Mouse (Mus musculus): ENCODE results near the gene Tle2. TPM values are rescaled to one million over a fixed set of nuclear protein-coding genes. Genes with fewer than 3 reads are reported as not detected.

Gene Tle2
- polyA plus RNA-seq, 1 experiment from 2014 or later: 54.8 TPM

DNA sequence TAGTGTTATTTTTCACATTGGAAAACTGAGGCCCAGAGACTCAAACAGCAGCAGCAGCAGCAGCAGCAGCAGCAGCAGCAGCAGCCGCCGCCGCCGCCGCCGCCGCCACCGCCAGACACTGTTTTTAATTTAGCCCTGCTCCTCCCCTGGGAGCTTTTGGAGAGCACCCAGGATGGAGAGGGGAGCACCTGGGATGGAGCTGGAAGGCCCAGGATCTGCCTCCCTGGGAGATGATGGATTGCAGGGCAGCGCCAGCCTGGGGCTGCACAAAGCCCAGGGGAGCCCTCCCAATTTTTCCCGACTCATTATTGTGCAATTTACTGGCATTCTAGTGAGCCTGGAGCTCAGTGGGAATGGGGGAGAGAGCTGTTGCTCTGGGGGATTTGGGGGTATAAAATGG lies 22.2 kb downstream of the Tle2 start:
- H3K27me3 ChIP-seq (ENCODE audit: control insufficient read depth, insufficient read depth, low read depth, low read length): peaks cover 30% of the 10 kb centered on the region
- peak overlapping the region; percentile 47; the same call in 1 of the 2 replicates for H3K27ac ChIP-seq (ENCODE audit: low read length)
- H3K9me3 ChIP-seq (replicated peaks; ENCODE audit: control insufficient read depth, low read length, poor library complexity, severe bottlenecking): no peaks in the 10 kb centered on the region
- H3K4me3 ChIP-seq (ENCODE audit: low read depth, low read length): no peak overlapping the region
- H3K4me1 ChIP-seq (ENCODE audit: control insufficient read depth, insufficient read depth, low read length): peaks cover 31% of the 10 kb centered on the region
- H3K4me2 ChIP-seq (ENCODE audit: low read length): peak overlapping the region; percentile 41
- H3K9ac ChIP-seq (ENCODE audit: low read depth, low read length): peak overlapping the region; percentile 50
- no peak for ATAC-seq
- no peaks in the 10 kb centered on the region for H3K36me3 ChIP-seq (ENCODE audit: control insufficient read depth, insufficient read depth, low read length)
- under 1% methylated on average over 10 of the region's 10 CpGs for WGBS

DNA sequence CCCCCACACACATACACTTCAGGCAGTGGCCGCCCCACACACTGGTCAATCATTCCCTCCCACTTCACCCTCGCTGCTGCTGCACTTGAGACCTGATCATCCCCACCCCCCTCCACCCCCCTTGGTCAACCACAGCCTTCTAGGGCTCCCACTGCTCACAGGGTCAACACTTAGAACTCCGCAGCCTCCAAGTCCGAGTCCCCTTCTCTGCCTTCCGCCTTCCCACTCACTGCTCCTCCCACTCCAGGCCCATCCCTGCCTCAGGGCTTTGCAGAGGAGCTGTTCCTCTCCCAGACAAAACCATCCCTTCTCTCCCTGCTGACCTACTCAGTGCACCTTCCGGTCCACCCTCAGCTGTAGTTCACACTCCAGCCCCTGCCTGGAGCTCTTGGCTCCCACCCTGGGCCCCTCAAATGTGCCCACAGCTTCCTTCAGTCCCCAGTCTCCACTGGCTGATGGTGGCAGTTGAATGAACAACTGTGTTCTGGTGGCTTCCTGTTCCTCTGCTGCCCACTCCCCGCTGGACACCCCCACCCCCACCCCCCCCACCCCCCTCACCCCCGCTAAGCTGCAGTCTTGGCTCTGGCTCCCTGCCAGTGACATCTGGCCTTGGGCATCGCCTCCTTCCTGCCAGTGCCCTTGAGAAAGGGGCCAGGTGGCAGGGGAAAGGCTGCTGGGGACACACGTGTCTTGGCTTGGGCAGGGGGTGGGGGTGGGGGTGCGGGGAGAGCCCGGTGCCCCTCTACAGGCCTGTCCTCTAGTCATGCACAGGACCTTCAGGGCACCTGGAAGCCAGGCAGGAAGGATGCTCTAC lies 23.0 kb downstream of the Tle2 start:
- no peaks in the 10 kb centered on the region for H3K36me3 ChIP-seq (ENCODE audit: control insufficient read depth, insufficient read depth, low read length)
- no peak overlapping the region for H3K4me3 ChIP-seq (ENCODE audit: low read depth, low read length)
- peak overlapping the region; percentile 41; the same call in 1 of the 2 replicates for H3K4me2 ChIP-seq (ENCODE audit: low read length)
- H3K9me3 ChIP-seq (replicated peaks; ENCODE audit: control insufficient read depth, low read length, poor library complexity, severe bottlenecking): no peaks in the 10 kb centered on the region
- H3K9ac ChIP-seq (ENCODE audit: low read depth, low read length): peak overlapping the region; percentile 50; the same call in 1 of the 2 replicates
- peaks cover 33% of the 10 kb centered on the region for H3K4me1 ChIP-seq (ENCODE audit: control insufficient read depth, insufficient read depth, low read length)
- 2% methylated on average over 11 of the region's 12 CpGs for WGBS
- peak overlapping the region; percentile 58; the same call in 1 of the 2 replicates for H3K27ac ChIP-seq (ENCODE audit: low read length)
- peaks cover 30% of the 10 kb centered on the region for H3K27me3 ChIP-seq (ENCODE audit: control insufficient read depth, insufficient read depth, low read depth, low read length)
- ATAC-seq: no peak

DNA sequence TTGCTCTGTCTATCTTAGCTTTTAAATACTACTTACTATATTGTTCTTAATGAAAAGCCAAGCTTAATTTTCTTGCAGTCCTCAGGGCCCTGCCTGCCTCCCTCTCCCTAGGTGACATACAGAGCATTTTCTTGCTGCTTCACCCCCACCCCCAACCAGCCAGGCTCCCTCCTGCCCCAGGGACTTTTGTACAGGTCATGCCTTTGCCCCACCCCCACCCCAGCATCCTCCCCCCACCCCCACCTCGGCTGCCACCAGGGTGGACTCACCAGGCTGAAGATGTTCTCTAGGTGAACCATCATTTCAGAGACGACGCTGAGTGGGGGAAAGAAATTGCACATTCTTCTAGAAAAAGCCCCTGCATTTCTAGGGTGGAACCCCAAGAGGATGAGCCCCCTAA lies 24.0 kb downstream of the Tle2 start:
- Histone ChIP-seq H3K4me2 (ENCODE audit: low read length) (no peak overlapping the region), H3K4me3 (ENCODE audit: low read depth, low read length) (no peak overlapping the region), H3K36me3 (ENCODE audit: control insufficient read depth, insufficient read depth, low read length) (no peaks in the 10 kb centered on the region), H3K4me1 (ENCODE audit: control insufficient read depth, insufficient read depth, low read length) (peaks cover 39% of the 10 kb centered on the region), H3K9ac (ENCODE audit: low read depth, low read length) (no peak overlapping the region), H3K9me3 (replicated peaks; ENCODE audit: control insufficient read depth, low read length, poor library complexity, severe bottlenecking) (no peaks in the 10 kb centered on the region), H3K27me3 (ENCODE audit: control insufficient read depth, insufficient read depth, low read depth, low read length) (peaks cover 24% of the 10 kb centered on the region), H3K27ac (ENCODE audit: low read length) (no peak overlapping the region)
- WGBS: 49% methylated on average over 3 of the region's 3 CpGs
- ATAC-seq: no peak

DNA sequence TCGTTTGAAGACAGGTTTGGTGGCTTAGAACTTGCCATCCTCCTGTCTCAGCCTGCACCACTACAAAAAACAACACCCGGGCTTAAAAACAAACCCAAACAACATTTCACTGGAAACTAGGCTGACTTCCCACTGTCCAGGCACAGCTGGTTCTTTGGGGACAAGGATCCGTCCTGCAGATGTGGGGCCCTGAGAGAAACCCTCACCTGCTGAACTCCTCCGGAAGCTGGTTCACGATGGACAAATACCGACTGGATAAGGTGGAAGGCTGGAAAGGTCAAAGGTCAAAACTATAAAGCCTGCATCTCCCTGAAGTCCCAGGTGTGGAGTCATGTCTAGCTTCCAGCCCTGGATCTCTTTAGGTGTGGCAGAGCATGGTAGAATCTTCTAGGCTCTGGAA lies 24.5 kb downstream of the Tle2 start:
- Histone ChIP-seq H3K27ac (ENCODE audit: low read length) (no peak overlapping the region), H3K4me2 (ENCODE audit: low read length) (no peak overlapping the region), H3K4me1 (ENCODE audit: control insufficient read depth, insufficient read depth, low read length) (peaks cover 39% of the 10 kb centered on the region), H3K36me3 (ENCODE audit: control insufficient read depth, insufficient read depth, low read length) (no peaks in the 10 kb centered on the region), H3K27me3 (ENCODE audit: control insufficient read depth, insufficient read depth, low read depth, low read length) (peaks cover 21% of the 10 kb centered on the region), H3K9me3 (replicated peaks; ENCODE audit: control insufficient read depth, low read length, poor library complexity, severe bottlenecking) (no peaks in the 10 kb centered on the region), H3K4me3 (ENCODE audit: low read depth, low read length) (no peak overlapping the region), H3K9ac (ENCODE audit: low read depth, low read length) (no peak overlapping the region)
- WGBS: 63% methylated on average over 6 of the region's 6 CpGs
- no peak for ATAC-seq

DNA sequence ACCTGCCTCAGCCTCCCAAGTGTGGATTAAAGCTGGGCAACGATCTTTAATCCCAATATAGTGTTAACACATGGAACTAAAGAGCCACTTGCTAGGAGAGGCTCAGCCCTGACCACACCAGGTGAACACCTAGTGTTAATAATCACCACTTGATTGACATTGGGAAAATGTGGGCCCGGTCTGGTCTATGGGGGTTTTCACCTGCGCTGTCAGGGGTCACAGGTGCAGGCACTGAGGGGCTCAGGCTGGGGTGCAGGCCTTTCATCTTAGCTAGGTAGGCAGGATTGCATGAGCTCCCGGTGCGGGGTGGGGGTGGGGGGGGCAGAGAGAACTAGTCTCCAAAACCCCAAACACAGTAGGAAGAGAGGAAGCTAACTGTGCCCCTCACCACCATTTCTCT lies 25.3 kb downstream of the Tle2 start:
- Histone ChIP-seq H3K4me1 (ENCODE audit: control insufficient read depth, insufficient read depth, low read length) (peaks cover 39% of the 10 kb centered on the region), H3K4me3 (ENCODE audit: low read depth, low read length) (no peak overlapping the region), H3K4me2 (ENCODE audit: low read length) (no peak overlapping the region), H3K27ac (ENCODE audit: low read length) (no peak overlapping the region), H3K9me3 (replicated peaks; ENCODE audit: control insufficient read depth, low read length, poor library complexity, severe bottlenecking) (no peaks in the 10 kb centered on the region), H3K27me3 (ENCODE audit: control insufficient read depth, insufficient read depth, low read depth, low read length) (peaks cover 14% of the 10 kb centered on the region), H3K9ac (ENCODE audit: low read depth, low read length) (no peak overlapping the region), H3K36me3 (ENCODE audit: control insufficient read depth, insufficient read depth, low read length) (no peaks in the 10 kb centered on the region)
- WGBS: 86% methylated on average over 5 of the region's 5 CpGs
- no peak for ATAC-seq

DNA sequence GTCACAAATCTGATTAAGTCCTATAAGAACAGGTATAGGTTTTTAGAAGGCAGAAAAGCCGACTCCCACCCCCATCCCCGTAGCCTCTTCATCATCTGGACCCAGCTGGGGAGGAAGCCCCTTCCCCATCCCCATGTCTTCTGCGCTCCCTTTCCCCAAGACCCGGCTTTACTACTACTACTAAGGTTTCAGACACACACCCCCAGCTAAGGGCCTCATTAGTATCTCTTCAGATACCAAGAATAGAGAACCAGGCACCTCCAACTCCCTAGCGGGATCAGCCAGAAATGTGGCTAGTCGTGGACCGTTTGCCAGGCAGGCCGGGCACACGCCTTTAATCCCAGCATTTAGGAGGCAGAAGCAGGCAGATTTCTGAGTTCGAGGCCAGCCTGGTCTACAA lies 25.7 kb downstream of the Tle2 start:
- Histone ChIP-seq H3K4me3 (ENCODE audit: low read depth, low read length) (no peak overlapping the region), H3K9ac (ENCODE audit: low read depth, low read length) (no peak overlapping the region), H3K36me3 (ENCODE audit: control insufficient read depth, insufficient read depth, low read length) (no peaks in the 10 kb centered on the region), H3K4me1 (ENCODE audit: control insufficient read depth, insufficient read depth, low read length) (peaks cover 40% of the 10 kb centered on the region), H3K27ac (ENCODE audit: low read length) (no peak overlapping the region), H3K4me2 (ENCODE audit: low read length) (no peak overlapping the region), H3K27me3 (ENCODE audit: control insufficient read depth, insufficient read depth, low read depth, low read length) (peaks cover 9% of the 10 kb centered on the region; the same call in 1 of the 2 replicates), H3K9me3 (replicated peaks; ENCODE audit: control insufficient read depth, low read length, poor library complexity, severe bottlenecking) (no peaks in the 10 kb centered on the region)
- no peak for ATAC-seq
- 52% methylated on average over 10 of the region's 10 CpGs for WGBS

DNA sequence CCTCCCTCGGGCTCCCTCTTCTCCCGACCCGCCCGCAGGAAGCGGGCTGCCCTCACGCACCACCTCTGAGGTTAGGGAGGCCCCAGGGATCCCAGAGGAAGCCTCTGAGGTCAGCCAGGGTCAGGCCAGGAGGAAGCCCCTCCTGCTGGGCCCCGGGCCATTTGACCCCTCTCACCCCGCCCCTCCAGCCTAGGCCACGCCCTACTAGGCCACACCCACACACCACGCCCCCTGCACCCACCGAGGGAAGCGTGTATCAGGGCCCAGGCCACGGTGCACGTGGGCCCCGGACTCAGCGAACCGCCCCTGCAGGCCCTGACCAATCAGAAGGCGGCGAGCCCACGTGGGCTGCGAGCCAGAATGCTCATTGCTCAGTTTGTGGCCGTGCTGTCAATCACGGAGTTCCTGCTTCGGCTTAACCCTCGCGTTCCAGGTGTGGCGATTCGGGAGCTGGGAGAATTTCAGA lies 26.4 kb downstream of the Tle2 start, which contains the start of gene Tle6:
Gene Tle6 (minus strand): TSS at position 336 of the 466 bp plus-strand sequence.
- Histone ChIP-seq H3K9me3 (replicated peaks; ENCODE audit: control insufficient read depth, low read length, poor library complexity, severe bottlenecking) (no peaks in the 10 kb centered on the region), H3K36me3 (ENCODE audit: control insufficient read depth, insufficient read depth, low read length) (no peaks in the 10 kb centered on the region), H3K9ac (ENCODE audit: low read depth, low read length) (peak within 1 kb of the TSS; percentile 38; the same call in 1 of the 2 replicates), H3K27ac (ENCODE audit: low read length) (no peak within 1 kb of the TSS), H3K4me3 (ENCODE audit: low read depth, low read length) (peak within 1 kb of the TSS; percentile 27), H3K4me1 (ENCODE audit: control insufficient read depth, insufficient read depth, low read length) (peaks cover 34% of the 10 kb centered on the region), H3K27me3 (ENCODE audit: control insufficient read depth, insufficient read depth, low read depth, low read length) (peaks cover 7% of the 10 kb centered on the region; the same call in 1 of the 2 replicates), H3K4me2 (ENCODE audit: low read length) (peak within 1 kb of the TSS; percentile 72)
- ATAC-seq: peak; percentile 69
- WGBS: under 1% methylated on average over 28 of the region's 28 CpGs

DNA sequence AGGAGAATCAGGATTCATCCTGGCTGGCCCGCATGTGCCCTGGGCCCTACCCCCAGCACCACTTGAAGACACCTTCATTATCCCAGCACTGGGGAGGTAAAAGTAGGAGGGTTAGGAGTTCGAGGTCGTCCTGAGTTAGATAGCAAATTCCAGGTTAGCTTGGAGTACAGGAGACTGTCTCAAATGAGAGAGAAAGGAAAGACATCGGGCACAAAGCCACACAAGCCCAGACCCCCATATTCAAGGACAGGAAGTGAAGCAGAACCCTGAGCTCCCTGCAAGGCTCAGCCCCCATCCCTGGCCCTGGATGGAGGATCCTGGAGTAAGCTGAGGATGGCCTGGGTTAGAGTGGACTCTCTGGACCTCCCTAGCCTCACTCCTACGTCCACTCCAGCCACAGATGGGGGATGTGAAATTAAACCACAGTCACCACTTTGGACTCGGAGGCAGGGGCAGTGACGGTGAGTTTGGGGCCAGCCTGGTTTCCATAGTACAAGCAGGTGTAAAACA lies 27.1 kb downstream of the Tle2 start:
- no peak overlapping the region for H3K4me3 ChIP-seq (ENCODE audit: low read depth, low read length)
- WGBS: 10% methylated on average over 7 of the region's 7 CpGs

DNA sequence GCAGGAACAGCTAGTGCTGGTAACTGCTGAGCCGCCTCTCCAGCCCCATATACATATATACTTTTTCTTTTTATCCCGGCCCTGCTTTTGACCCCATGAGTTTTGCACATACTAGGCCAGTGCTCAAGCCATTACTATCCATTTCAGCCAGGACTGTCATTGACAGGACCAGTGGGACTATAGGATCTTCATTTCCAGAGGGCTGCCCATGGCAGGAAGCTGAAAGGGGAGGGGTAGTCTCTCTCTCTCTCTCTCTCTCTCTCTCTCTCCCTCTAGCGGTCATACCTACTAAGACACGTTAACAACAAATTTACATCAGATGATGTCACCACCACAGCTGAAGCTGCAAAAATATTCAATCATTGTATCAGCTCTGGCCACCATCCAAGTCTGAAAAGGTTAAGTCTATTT lies 28.4 kb downstream of the Tle2 start:
- H3K27ac ChIP-seq (ENCODE audit: low read length): no peak overlapping the region; the same call in 1 of the 2 replicates

More for the DNA sequence above, 27.1 kb downstream of the Tle2 start:
- Histone ChIP-seq H3K9ac (ENCODE audit: low read depth, low read length) (no peak overlapping the region), H3K27ac (ENCODE audit: low read length) (no peak overlapping the region), H3K4me1 (ENCODE audit: control insufficient read depth, insufficient read depth, low read length) (peaks cover 29% of the 10 kb centered on the region), H3K4me2 (ENCODE audit: low read length) (peak overlapping the region; percentile 72), H3K27me3 (ENCODE audit: control insufficient read depth, insufficient read depth, low read depth, low read length) (peaks cover 7% of the 10 kb centered on the region; the same call in 1 of the 2 replicates), H3K36me3 (ENCODE audit: control insufficient read depth, insufficient read depth, low read length) (no peaks in the 10 kb centered on the region), H3K9me3 (replicated peaks; ENCODE audit: control insufficient read depth, low read length, poor library complexity, severe bottlenecking) (no peaks in the 10 kb centered on the region)
- no peak for ATAC-seq

More for the DNA sequence above, 28.4 kb downstream of the Tle2 start:
- Histone ChIP-seq H3K4me1 (ENCODE audit: control insufficient read depth, insufficient read depth, low read length) (peaks cover 25% of the 10 kb centered on the region), H3K9ac (ENCODE audit: low read depth, low read length) (no peak overlapping the region), H3K27me3 (ENCODE audit: control insufficient read depth, insufficient read depth, low read depth, low read length) (peaks cover 7% of the 10 kb centered on the region; the same call in 1 of the 2 replicates), H3K4me2 (ENCODE audit: low read length) (no peak overlapping the region), H3K36me3 (ENCODE audit: control insufficient read depth, insufficient read depth, low read length) (no peaks in the 10 kb centered on the region), H3K9me3 (replicated peaks; ENCODE audit: control insufficient read depth, low read length, poor library complexity, severe bottlenecking) (no peaks in the 10 kb centered on the region), H3K4me3 (ENCODE audit: low read depth, low read length) (no peak overlapping the region)
- ATAC-seq: no peak
- WGBS: 19% methylated on average over 4 of the region's 4 CpGs

Measured in midbrain, embryonic 16.5 days (tissue).